In genomic region chr5:113150871-113151553, GRCm38 (mm10) we compare ENCODE assay signal across 8 mouse cellular contexts.
DNase-seq lines count a peak whose midpoint lies in the region; ATAC-seq and TF ChIP-seq lines count a peak whose summit lies in the region.

No protein-coding gene starts in this region.

- DNase-seq in liver, adult 2 months (ENCODE audit: extremely low read depth, low read depth, low spot score), result peak; percentile 64
- DNase-seq in liver, result no peak
- no peak for DNase-seq in forebrain, embryonic 11.5 days (ENCODE audit: low spot score)
- no peak for DNase-seq in layer of hippocampus, adult 18-20 months (ENCODE audit: low spot score in 2 of 2)
- no peak for DNase-seq in spleen, postnatal 4 days (ENCODE audit: low spot score in 2 of 2)
- DNase-seq in testis, postnatal 14 days (ENCODE audit: low spot score), result no peak

- peak overlapping the region; percentile 43 for H3K27ac ChIP-seq in liver, adult 2 months (replicated peaks; ENCODE audit: insufficient read depth, low read depth, low read length)
- peak overlapping the region; percentile 41 for H3K27ac ChIP-seq in forebrain, embryonic 11.5 days (ENCODE audit: low read depth, low read length)
- H3K27ac ChIP-seq in intestine, embryonic 16.5 days (ENCODE audit: low read length), result peak overlapping the region; percentile 88
- H3K27ac ChIP-seq in neural tube, embryonic 13.5 days (replicated peaks), result peak overlapping the region; percentile 67

- H3K27me3 ChIP-seq in liver, adult 2 months (ENCODE audit: control insufficient read depth, insufficient read depth, low read length), result no peaks in the 10 kb centered on the region
- H3K27me3 ChIP-seq in forebrain, embryonic 11.5 days (ENCODE audit: control insufficient read depth, insufficient read depth, low read length), result no peaks in the 10 kb centered on the region
- no peaks in the 10 kb centered on the region for H3K27me3 ChIP-seq in intestine, embryonic 16.5 days (replicated peaks; ENCODE audit: control insufficient read depth, insufficient read depth, low read length)
- no peaks in the 10 kb centered on the region for H3K27me3 ChIP-seq in neural tube, embryonic 13.5 days

- WGBS in liver, adult 2 months, result 36% methylated on average over 9 of the region's 9 CpGs
- 72% methylated on average over 9 of the region's 9 CpGs for WGBS in forebrain, embryonic 11.5 days
- 61% methylated on average over 9 of the region's 9 CpGs for WGBS in intestine, embryonic 16.5 days
- WGBS in neural tube, embryonic 13.5 days, result 69% methylated on average over 9 of the region's 9 CpGs

- no peaks in the 10 kb centered on the region for H3K36me3 ChIP-seq in liver, adult 2 months (ENCODE audit: control insufficient read depth, insufficient read depth, low read length)
- no peaks in the 10 kb centered on the region for H3K36me3 ChIP-seq in forebrain, embryonic 11.5 days (ENCODE audit: control insufficient read depth, insufficient read depth, low read length)
- no peaks in the 10 kb centered on the region for H3K36me3 ChIP-seq in intestine, embryonic 16.5 days (ENCODE audit: control insufficient read depth, insufficient read depth, low read length)
- H3K36me3 ChIP-seq in neural tube, embryonic 13.5 days, result no peaks in the 10 kb centered on the region

- no peaks in the 10 kb centered on the region for H3K9me3 ChIP-seq in forebrain, embryonic 11.5 days (ENCODE audit: control insufficient read depth, low read length)
- no peaks in the 10 kb centered on the region for H3K9me3 ChIP-seq in intestine, embryonic 16.5 days (ENCODE audit: control insufficient read depth, low read length)
- no peaks in the 10 kb centered on the region for H3K9me3 ChIP-seq in neural tube, embryonic 13.5 days

- H3K4me2 ChIP-seq in forebrain, embryonic 11.5 days (ENCODE audit: low read depth, low read length, severe bottlenecking), result no peak overlapping the region
- H3K4me2 ChIP-seq in intestine, embryonic 16.5 days (ENCODE audit: low read depth, low read length), result no peak overlapping the region
- no peak overlapping the region for H3K4me2 ChIP-seq in neural tube, embryonic 13.5 days

- no peak for TF ChIP-seq CTCF in liver, adult 2 months (IDR thresholded peaks at IDR 0.05; ENCODE audit: low read depth, low read length)

- H3K4me3 ChIP-seq in liver, adult 2 months (ENCODE audit: insufficient read depth, low read depth, low read length), result no peak overlapping the region
- no peak overlapping the region for H3K4me3 ChIP-seq in forebrain, embryonic 11.5 days (ENCODE audit: low read depth, low read length)
- H3K4me3 ChIP-seq in intestine, embryonic 16.5 days (ENCODE audit: low read length), result no peak overlapping the region
- H3K4me3 ChIP-seq in neural tube, embryonic 13.5 days, result no peak overlapping the region

- TF ChIP-seq POLR2A in liver, adult 2 months (IDR thresholded peaks at IDR 0.05; ENCODE audit: extremely low read depth, insufficient read depth, low read length), result no peak

- peaks cover 62% of the 10 kb centered on the region for H3K4me1 ChIP-seq in liver, adult 2 months (ENCODE audit: control insufficient read depth, insufficient read depth, low read length)
- H3K4me1 ChIP-seq in forebrain, embryonic 11.5 days (replicated peaks; ENCODE audit: control insufficient read depth, insufficient read depth, low read length), result peaks cover 15% of the 10 kb centered on the region
- peaks cover 56% of the 10 kb centered on the region for H3K4me1 ChIP-seq in intestine, embryonic 16.5 days (ENCODE audit: control insufficient read depth, insufficient read depth, low read length)
- peaks cover 43% of the 10 kb centered on the region for H3K4me1 ChIP-seq in neural tube, embryonic 13.5 days (replicated peaks)

- peaks cover 13% of the 10 kb centered on the region for H3K79me2 ChIP-seq in liver, adult 2 months (ENCODE audit: control insufficient read depth, insufficient read depth, low read length)

- peak overlapping the region; percentile 15; the same call in 1 of the 2 replicates for H3K9ac ChIP-seq in liver, adult 2 months (ENCODE audit: low read depth, low read length)
- H3K9ac ChIP-seq in forebrain, embryonic 11.5 days (ENCODE audit: low read length), result no peak overlapping the region; the same call in 1 of the 2 replicates
- no peak overlapping the region; the same call in 1 of the 2 replicates for H3K9ac ChIP-seq in intestine, embryonic 16.5 days (ENCODE audit: low read depth, low read length)
- H3K9ac ChIP-seq in neural tube, embryonic 13.5 days, result no peak overlapping the region

- ATAC-seq in forebrain, embryonic 11.5 days (replicated peaks; ENCODE audit: low FRiP score), result no peak
- ATAC-seq in intestine, embryonic 16.5 days, result peak; percentile 3; the same call in 1 of the 2 replicates
- peak; percentile 4 for ATAC-seq in neural tube, embryonic 13.5 days (ENCODE audit: low read depth)
